Mouse (Mus musculus): ENCODE measurements around the gene Dcun1d1.

Dcun1d1 gene

DNA sequence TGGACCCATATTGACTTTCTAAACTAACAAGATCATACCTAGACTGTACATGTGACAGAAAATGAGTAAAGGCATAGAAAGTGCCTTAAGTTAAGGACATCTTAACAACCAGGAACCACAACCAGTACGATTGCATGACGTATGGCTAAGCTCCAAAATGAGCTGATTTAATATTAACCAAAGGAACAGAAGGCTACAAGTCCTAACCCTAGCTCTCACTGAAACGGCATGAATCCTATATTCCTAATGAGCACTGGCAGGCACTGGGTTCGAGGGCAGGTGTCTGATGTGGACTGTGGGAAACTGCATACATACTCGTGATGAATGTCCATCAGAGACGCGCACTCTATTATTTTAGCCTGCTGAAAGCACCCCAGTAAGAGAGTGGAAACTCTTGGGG is 5.9 kb downstream of the Dcun1d1 start:
- DNase-seq (ENCODE audit: low spot score in 2 of 2) = no peak

DNA sequence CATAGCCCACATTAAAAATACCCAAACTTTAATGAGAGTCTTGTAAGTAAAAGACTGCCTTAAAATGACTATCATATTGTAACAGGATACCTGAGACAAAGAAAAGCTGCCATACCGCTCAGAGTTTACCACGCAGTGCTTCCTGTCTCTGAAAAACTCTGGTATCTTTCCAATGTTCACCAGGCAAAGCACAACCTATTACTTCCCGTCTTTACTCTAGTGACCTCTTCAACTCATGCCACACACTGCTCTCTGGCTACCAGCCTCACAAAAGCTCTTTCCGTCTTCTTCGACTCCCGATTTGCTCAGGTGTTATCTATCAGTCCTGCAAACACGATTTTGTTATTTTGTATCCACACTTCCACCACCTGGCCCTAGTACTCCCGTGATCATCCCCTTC is 7.4 kb downstream of the Dcun1d1 start:
- DNase-seq (ENCODE audit: low spot score in 2 of 2) = no peak

DNA sequence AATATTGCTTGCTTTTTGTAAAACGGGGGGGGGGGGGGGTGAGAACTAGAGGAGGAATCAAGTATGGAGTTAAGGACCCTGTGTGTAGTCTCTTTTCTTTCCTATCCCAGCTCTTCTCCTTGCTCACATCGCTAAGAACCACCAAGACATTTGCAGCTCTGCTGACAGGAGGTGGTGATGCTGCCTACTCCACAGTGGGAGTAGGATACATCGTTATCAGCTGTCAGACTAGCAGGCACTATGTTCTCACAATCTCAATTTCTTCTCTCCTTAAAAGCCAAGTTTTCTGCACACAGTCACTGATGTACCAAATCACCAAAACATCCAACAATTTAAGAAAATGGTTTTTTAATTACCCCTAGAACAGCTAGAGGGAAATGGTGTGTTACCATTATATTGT is 7.8 kb downstream of the Dcun1d1 start:
- no peak for DNase-seq (ENCODE audit: low spot score in 2 of 2)

GRCm38 (mm10) chr3:35925852-35926251 is 11.4 kb downstream of the Dcun1d1 start:
- DNase-seq (ENCODE audit: low spot score in 2 of 2) = no peak

DNA sequence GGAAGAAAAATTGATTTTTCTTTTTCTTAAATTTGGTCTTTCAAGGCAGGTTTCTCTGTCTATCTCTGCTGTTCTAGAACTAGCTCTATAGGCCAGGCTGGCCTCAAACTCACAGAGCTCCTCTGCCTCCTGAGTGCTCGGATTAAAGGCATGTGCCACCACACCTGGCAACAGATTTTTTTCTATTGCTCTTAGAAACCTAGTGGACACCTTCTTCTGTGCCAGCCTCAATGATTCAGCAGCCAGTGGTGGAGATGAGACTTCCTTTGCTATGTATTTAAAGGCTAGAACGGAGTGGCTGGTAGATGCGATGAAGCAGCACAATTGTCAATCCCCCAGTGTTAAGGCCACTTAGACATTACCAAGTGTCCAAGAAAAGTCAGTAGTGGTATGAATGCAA is 13.2 kb downstream of the Dcun1d1 start:
- peak; percentile 30 to 56 for DNase-seq (ENCODE audit: low spot score in 2 of 2)

DNA sequence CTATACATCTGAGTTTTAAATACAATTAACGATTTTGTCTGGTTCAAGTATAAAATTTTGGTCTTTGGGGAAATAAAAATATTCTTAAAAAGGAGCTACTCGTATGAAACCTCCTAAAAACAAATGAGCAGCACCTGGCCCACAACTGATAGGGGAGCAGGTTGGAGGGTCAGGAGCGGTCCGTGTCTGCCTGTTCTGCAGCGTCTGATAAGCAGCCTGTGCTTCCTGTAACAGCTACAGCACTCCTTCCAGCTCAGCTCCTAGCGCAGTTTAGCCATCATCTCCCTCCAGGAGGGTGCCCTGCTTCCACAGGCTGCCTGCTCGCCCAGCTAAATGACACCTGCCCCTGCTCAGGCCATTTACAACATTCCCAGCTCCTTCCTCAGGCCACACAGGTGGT is 13.8 kb downstream of the Dcun1d1 start:
- DNase-seq (ENCODE audit: low spot score in 2 of 2) = peak; percentile 59 to 71

- peak in 1 of 2 experiments; percentile 11 for DNase-seq (ENCODE audit: low spot score in 2 of 2)
Observed at GRCm38 (mm10) chr3:35922522-35922921, 14.7 kb downstream of the Dcun1d1 start.

GRCm38 (mm10) chr3:35918229-35918628 is 19.0 kb downstream of the Dcun1d1 start:
- DNase-seq (ENCODE audit: low spot score in 2 of 2) = no peak

GRCm38 (mm10) chr3:35908982-35909680 is 28.1 kb downstream of the Dcun1d1 start:
- no peak for DNase-seq (ENCODE audit: low spot score in 2 of 2)

GRCm38 (mm10) chr3:35900555-35901204 is 36.6 kb downstream of the Dcun1d1 start:
- DNase-seq (ENCODE audit: low spot score in 2 of 2) = peak; percentile 77

GRCm38 (mm10) chr3:35899109-35899508 is 38.1 kb downstream of the Dcun1d1 start:
- no peak for DNase-seq (ENCODE audit: low spot score in 2 of 2)

DNA sequence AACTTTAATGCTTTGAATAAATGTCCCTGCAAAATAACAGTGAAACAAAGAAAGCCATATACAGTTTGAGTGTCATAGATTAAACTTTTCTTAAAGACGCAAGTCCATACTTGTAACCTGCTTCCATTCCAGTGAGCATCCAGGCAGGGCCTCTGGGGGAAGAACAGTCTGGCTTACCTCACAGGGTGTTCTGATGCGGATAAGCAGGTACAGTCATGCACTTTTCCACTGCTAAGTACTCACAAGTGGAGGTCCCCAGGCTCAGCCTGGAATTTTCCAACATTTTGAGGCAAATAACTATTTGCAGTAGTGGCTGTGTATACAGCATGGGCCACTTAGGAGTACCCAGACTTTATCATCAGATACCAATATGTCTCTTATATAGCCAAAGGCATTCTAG is 39.3 kb downstream of the Dcun1d1 start:
- DNase-seq (ENCODE audit: low spot score in 2 of 2) = no peak

- DNase-seq (ENCODE audit: low spot score in 2 of 2) = no peak
Observed at GRCm38 (mm10) chr3:35893156-35893555, 44.1 kb downstream of the Dcun1d1 start.

GRCm38 (mm10) chr3:35891123-35891522 is 46.1 kb downstream of the Dcun1d1 start:
- DNase-seq (ENCODE audit: low spot score in 2 of 2) = no peak

- DNase-seq (ENCODE audit: low spot score in 2 of 2) = no peak
Observed at GRCm38 (mm10) chr3:35889531-35889930, 47.7 kb downstream of the Dcun1d1 start.

DNA sequence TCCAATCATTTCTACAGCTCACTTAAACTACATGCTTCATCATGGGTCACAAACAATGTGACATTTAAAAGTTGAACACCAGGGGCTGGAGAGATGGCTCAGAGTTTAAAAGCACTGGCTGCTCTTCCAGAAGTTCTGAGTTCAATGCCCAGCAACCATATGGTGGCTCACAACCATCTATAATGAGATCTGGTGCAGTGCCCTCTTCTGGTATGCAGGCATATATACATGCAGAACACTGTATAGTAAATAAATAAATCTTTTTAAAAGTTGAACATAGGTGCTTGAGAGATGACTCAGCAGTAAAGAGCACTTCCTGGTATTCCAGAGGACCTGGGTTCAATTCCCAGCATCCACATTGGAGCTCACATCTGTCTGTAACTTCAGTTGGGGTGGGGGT is 54.0 kb downstream of the Dcun1d1 start:
- no peak for DNase-seq (ENCODE audit: low spot score in 2 of 2)

DNA sequence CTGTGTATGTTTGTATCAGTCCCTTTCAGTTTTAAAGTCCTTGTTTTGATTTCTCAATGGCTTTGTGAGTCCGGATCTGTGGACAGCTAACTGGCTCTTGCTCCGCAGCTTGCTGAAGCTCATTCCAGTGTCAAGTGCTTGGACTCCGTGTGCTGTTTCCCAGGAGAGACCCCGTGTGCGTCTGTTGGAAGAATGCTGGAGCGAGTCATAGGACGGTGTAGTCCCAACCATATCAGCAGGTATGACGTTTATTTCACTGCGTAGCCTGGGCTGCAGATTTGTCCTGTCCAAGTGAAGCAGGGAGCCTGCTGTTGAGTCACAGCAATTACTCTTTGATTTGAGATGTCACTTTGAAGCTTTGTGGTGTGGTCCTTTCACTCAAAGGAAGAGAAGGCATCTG is 87.9 kb downstream of the Dcun1d1 start:
- DNase-seq (ENCODE audit: low spot score in 2 of 2) = no peak
